Comparison of ENCODE assay signal across 8 mouse cellular contexts in the genomic region with DNA sequence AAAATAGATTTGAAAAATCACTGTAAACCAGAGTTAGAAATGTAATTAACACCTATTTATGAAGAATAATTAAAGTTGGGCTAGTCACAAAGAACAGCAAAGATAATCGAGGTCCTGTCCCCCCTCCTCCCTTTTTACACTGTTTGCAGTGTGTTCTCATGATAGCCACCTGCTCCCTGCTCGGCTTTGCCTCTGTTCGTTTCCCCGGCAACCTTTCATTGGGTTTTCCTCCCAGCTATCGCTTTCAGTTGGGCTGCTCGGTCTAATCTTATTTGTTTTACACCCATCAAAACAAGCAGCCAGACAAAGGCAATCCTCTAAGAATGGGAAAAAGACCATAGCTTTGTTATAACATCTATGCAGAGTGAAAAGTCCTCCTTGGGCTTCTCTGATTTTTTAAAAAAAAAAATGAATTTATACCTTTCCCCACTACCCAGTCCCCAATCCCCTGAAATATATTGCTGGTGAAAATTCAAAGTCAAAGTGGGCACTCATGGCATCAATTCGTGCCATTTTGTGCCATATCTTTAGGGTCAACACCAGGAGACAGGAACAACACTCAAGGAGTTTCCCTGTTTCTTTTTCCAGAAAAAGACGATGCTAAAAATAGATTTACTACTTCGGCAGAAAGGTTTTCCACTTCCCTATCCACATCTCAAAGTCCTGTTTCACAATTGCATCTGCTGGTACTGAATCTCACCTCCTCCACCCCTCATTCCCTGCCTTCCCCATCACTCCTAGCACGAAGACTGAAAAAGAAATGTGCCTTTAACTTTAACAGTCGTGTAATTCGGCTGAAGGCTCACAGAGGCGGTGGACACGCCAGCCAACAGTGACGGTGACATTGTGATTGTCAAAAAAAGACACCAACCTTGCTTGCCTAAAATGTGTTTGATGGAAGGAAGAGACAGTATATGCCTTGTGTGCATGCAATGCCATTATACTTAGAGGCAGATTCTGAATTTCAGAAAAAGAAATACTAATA.
DNase-seq lines count a peak whose midpoint lies in the region; TF ChIP-seq lines count a peak whose summit lies in the region.
"Had no signal": no experiment of that assay in that cellular context is flagged by ENCODE, and none has a peak within 500 bp of the region (broad histone marks: within the 10 kb centered on the region; RNA-seq: fewer than 3 reads in every experiment).

No protein-coding gene starts in this region.

- H3K27ac ChIP-seq in CH12.LX (ENCODE audit: insufficient read depth, low read depth), result no peak overlapping the region
- H3K27ac ChIP-seq in embryonic fibroblast, embryonic 13.5 days (ENCODE audit: insufficient read depth, low read length), result no peak overlapping the region
- H3K27ac ChIP-seq: lung, embryonic 15.5 days had no signal

- H3K9ac ChIP-seq in CH12.LX (ENCODE audit: insufficient read depth, low read depth), result no peak overlapping the region
- H3K9ac ChIP-seq: lung, embryonic 15.5 days had no signal

- no peak for TF ChIP-seq POLR2A in CH12.LX (IDR thresholded peaks at IDR 0.05; ENCODE audit: low read depth, low read length)
- no peak for TF ChIP-seq POLR2A in embryonic fibroblast, embryonic 13.5 days (IDR thresholded peaks at IDR 0.05; ENCODE audit: low read depth, low read length)

- TF ChIP-seq EP300 in CH12.LX (IDR thresholded peaks at IDR 0.05; ENCODE audit: low read length), result no peak

- no peaks in the 10 kb centered on the region for H3K36me3 ChIP-seq in CH12.LX (replicated peaks in 1 of 2; ENCODE audit: control insufficient read depth in 1 of 2, insufficient read depth in 1 of 2, low read length in 1 of 2)
- H3K36me3 ChIP-seq: lung, embryonic 15.5 days had no signal

- no peak for TF ChIP-seq CTCF in CH12.LX (conservative IDR thresholded peaks at IDR 0.05 in 1 of 2, IDR thresholded peaks at IDR 0.05 in 1 of 2; ENCODE audit: low read depth in 2 of 2, low read length in 2 of 2)
- no peak for TF ChIP-seq CTCF in embryonic fibroblast, embryonic 13.5 days (IDR thresholded peaks at IDR 0.05; ENCODE audit: borderline replicate concordance, insufficient read depth, low read length)

- dilution Hi-C loops in CH12.LX (cut with MboI; ENCODE audit: extremely low pct_ligation_motif_present, extremely low pct_unique_long_range_greater_than_20kb, low sequenced_read_pairs), result no loop called here

- H3K27me3 ChIP-seq in CH12.LX (replicated peaks), result peaks cover 2% of the 10 kb centered on the region
- H3K27me3 ChIP-seq: lung, embryonic 15.5 days had no signal

- in situ Hi-C loops in CH12.LX (cut with MboI; ENCODE audit: low pct_ligation_motif_present, low pct_unique_long_range_greater_than_20kb, low sequenced_read_pairs), result no loop called here

- no peak for TF ChIP-seq RAD21 in CH12.LX (IDR thresholded peaks at IDR 0.05; ENCODE audit: low read depth, low read length)

- peaks cover 0 to 4% of the 10 kb centered on the region in 2 experiments; a peak in 3 of 4 replicates for H3K4me1 ChIP-seq in CH12.LX (ENCODE audit: control insufficient read depth in 1 of 2, insufficient read depth in 2 of 2)
- no peaks in the 10 kb centered on the region for H3K4me1 ChIP-seq in embryonic fibroblast, embryonic 13.5 days (ENCODE audit: control insufficient read depth, insufficient read depth, low read length)
- H3K4me1 ChIP-seq: lung, embryonic 15.5 days had no signal

- intact Hi-C loops in left cerebral cortex, postnatal 10 days (cut with DNase I), result loop anchor here (5.0 to 10.0 kb wide), 3 partner anchors 153 to 303 kb away; no protein-coding TSS in a partner anchor

- H3K4me3 ChIP-seq in CH12.LX (replicated peaks in 1 of 3; ENCODE audit: low read depth in 2 of 3, low read length in 2 of 3, poor library complexity in 1 of 3), result no peak overlapping the region
- peak overlapping the region; percentile 5; the same call in 1 of the 2 replicates for H3K4me3 ChIP-seq in embryonic fibroblast, embryonic 13.5 days (ENCODE audit: insufficient read depth, low read length)
- H3K4me3 ChIP-seq: lung, embryonic 15.5 days had no signal

- no peaks in the 10 kb centered on the region for H3K9me3 ChIP-seq in CH12.LX (replicated peaks; ENCODE audit: low read length)
- H3K9me3 ChIP-seq: lung, embryonic 15.5 days had no signal

- no peaks in the 10 kb centered on the region for H3K79me2 ChIP-seq in CH12.LX (replicated peaks; ENCODE audit: control insufficient read depth, extremely low read depth, insufficient read depth, poor library complexity, severe bottlenecking)

- peak overlapping the region; percentile 79 for H3K4me2 ChIP-seq in CH12.LX (ENCODE audit: insufficient read depth, low read depth, poor library complexity, severe bottlenecking)

- no peak for DNase-seq in CH12.LX (ENCODE audit: extremely low read depth)
- peak; percentile 37 for DNase-seq in MN1 (ENCODE audit: low spot score)
- peak; percentile 32 to 66 for DNase-seq in left cerebral cortex, postnatal 10 days (ENCODE audit: extremely low spot score in 1 of 2, low spot score in 2 of 2)
- DNase-seq in right cerebral cortex, adult 18-20 months, result peak; percentile 46
- no peak for DNase-seq in Muller cell, postnatal 12 days (ENCODE audit: inconsistent ontology term)
- no peak for DNase-seq in adrenal gland, adult 8-10 months

TF ChIP-seq in CH12.LX, 34 proteins besides CTCF, POLR2A, EP300 and RAD21:
- no peak for TF ChIP-seq IRF4 (IDR thresholded peaks at IDR 0.05; ENCODE audit: low read depth, low read length)
- no peak for TF ChIP-seq SIN3A (IDR thresholded peaks at IDR 0.05; ENCODE audit: low read length)
- TF ChIP-seq NRF1 (IDR thresholded peaks at IDR 0.05; ENCODE audit: low read depth, low read length), result no peak
- no peak for TF ChIP-seq RCOR1 (conservative IDR thresholded peaks at IDR 0.05; ENCODE audit: low read depth, low read length)
- no peak for TF ChIP-seq PAX5 (IDR thresholded peaks at IDR 0.05; ENCODE audit: low read length)
- no peak for TF ChIP-seq MYC (IDR thresholded peaks at IDR 0.05; ENCODE audit: low read depth, low read length)
- no peak for TF ChIP-seq E2F4 (IDR thresholded peaks at IDR 0.05; ENCODE audit: insufficient replicate concordance, low read depth, low read length)
- no peak for TF ChIP-seq ELF1 (IDR thresholded peaks at IDR 0.05; ENCODE audit: low read depth, low read length)
- no peak for TF ChIP-seq USF1 (IDR thresholded peaks at IDR 0.05; ENCODE audit: low read depth, low read length)
- TF ChIP-seq KAT2A (IDR thresholded peaks at IDR 0.05; ENCODE audit: insufficient replicate concordance, low read length), result no peak
- TF ChIP-seq ZMIZ1 (IDR thresholded peaks at IDR 0.05; ENCODE audit: low read depth, low read length), result no peak
- no peak for TF ChIP-seq ZNF384 (IDR thresholded peaks at IDR 0.05; ENCODE audit: low read depth, low read length)
- no peak for TF ChIP-seq ZKSCAN1 (IDR thresholded peaks at IDR 0.05; ENCODE audit: borderline replicate concordance, low read depth, low read length)
- no peak for TF ChIP-seq POLR2AphosphoS2 (IDR thresholded peaks at IDR 0.05; ENCODE audit: low read depth, low read length)
- no peak for TF ChIP-seq NELFE (IDR thresholded peaks at IDR 0.05; ENCODE audit: low read depth, low read length)
- TF ChIP-seq UBTF (IDR thresholded peaks at IDR 0.05; ENCODE audit: low read depth, low read length), result no peak
- no peak for TF ChIP-seq ETS1 (conservative IDR thresholded peaks at IDR 0.05; ENCODE audit: low read depth, low read length)
- no peak for TF ChIP-seq CHD2 (IDR thresholded peaks at IDR 0.05; ENCODE audit: low read length)
- no peak for TF ChIP-seq MAX (IDR thresholded peaks at IDR 0.05; ENCODE audit: low read length)
- no peak for TF ChIP-seq MAFK (IDR thresholded peaks at IDR 0.05; ENCODE audit: insufficient replicate concordance, low read length)

Comparison
In these comparisons a context has a peak if more than half of its experiments do, and no peak if none do; other contexts are left out.
1. DNase-seq: peak in MN1 (single experiment), left cerebral cortex, postnatal 10 days (2 of 2) and right cerebral cortex, adult 18-20 months (single experiment); none in CH12.LX (single experiment), Muller cell, postnatal 12 days (single experiment) and adrenal gland, adult 8-10 months (single experiment).